ENCODE assay signal across 7 mouse cellular contexts in genomic region chr8:82743905-82744904, GRCm38 (mm10). TPM values are rescaled to one million over a fixed set of nuclear protein-coding genes. Genes with fewer than 3 reads are reported as not detected.
DNase-seq lines count a peak whose midpoint lies in the region; ATAC-seq and TF ChIP-seq lines count a peak whose summit lies in the region.

No protein-coding gene starts in this region.

- peak; percentile 77 for TF ChIP-seq CTCF in cerebellum, adult 2 months (IDR thresholded peaks at IDR 0.05; ENCODE audit: borderline replicate concordance, insufficient read depth, low read depth, low read length)
- peak; percentile 93 for TF ChIP-seq CTCF in left cerebral cortex, adult 2 months (IDR thresholded peaks at IDR 0.05)

- no peaks in the 10 kb centered on the region for H3K4me1 ChIP-seq in cerebellum, adult 2 months (ENCODE audit: control insufficient read depth, insufficient read depth, low read length)
- H3K4me1 ChIP-seq in midbrain, embryonic 11.5 days (ENCODE audit: control insufficient read depth, insufficient read depth, low read length), result no peaks in the 10 kb centered on the region

- H3K9ac ChIP-seq in midbrain, embryonic 11.5 days (ENCODE audit: low read length), result no peak overlapping the region

- no peaks in the 10 kb centered on the region for H3K36me3 ChIP-seq in midbrain, embryonic 11.5 days (ENCODE audit: control insufficient read depth, insufficient read depth, low read length)

- H3K4me2 ChIP-seq in midbrain, embryonic 11.5 days, result no peak overlapping the region

- no peaks in the 10 kb centered on the region for H3K9me3 ChIP-seq in midbrain, embryonic 11.5 days (ENCODE audit: control insufficient read depth, low read length)

- peak; percentile 55 for DNase-seq in WW6 (ENCODE audit: low read depth, low spot score)
- DNase-seq in cerebellum, adult 2 months, result peak; percentile 60 to 72
- peak; percentile 33 to 87 for DNase-seq in frontal cortex, adult 2 months (ENCODE audit: extremely low spot score in 1 of 2, low spot score in 1 of 2)
- DNase-seq in induced T-regulatory cell, adult 2 months (ENCODE audit: low read depth), result peak; percentile 75
- peak; percentile 68 to 69 for DNase-seq in left cerebral cortex, adult 2 months (ENCODE audit: extremely low spot score in 1 of 2, low spot score in 2 of 2)
- DNase-seq in midbrain, embryonic 11.5 days (ENCODE audit: low spot score, missing footprints), result peak; percentile 95
- DNase-seq in right cerebral cortex, postnatal 4 days, result peak; percentile 77

- 46% methylated on average over 10 of the region's 10 CpGs for WGBS in cerebellum, adult 2 months
- 50% methylated on average over 10 of the region's 10 CpGs for WGBS in midbrain, embryonic 11.5 days

- TF ChIP-seq POLR2A in cerebellum, adult 2 months (IDR thresholded peaks at IDR 0.05; ENCODE audit: borderline replicate concordance, insufficient read depth, low read length), result no peak

- ATAC-seq in midbrain, embryonic 11.5 days (ENCODE audit: low FRiP score), result peak; percentile 86

- no peaks in the 10 kb centered on the region for H3K27me3 ChIP-seq in cerebellum, adult 2 months (ENCODE audit: control insufficient read depth, insufficient read depth, low read length)
- no peaks in the 10 kb centered on the region for H3K27me3 ChIP-seq in midbrain, embryonic 11.5 days (ENCODE audit: control insufficient read depth, insufficient read depth, low read length)

- intact Hi-C loops in left cerebral cortex, adult 2 months (cut with DNase I), result loop anchor here (2.0 to 5.0 kb wide), 5 partner anchors 397 to 1732 kb away; partner anchors contain the start of gene Usp38

- no peak overlapping the region for H3K27ac ChIP-seq in cerebellum, adult 2 months (ENCODE audit: insufficient read depth, low read length)
- no peak overlapping the region for H3K27ac ChIP-seq in left cerebral cortex, adult 2 months
- H3K27ac ChIP-seq in midbrain, embryonic 11.5 days (ENCODE audit: low read depth, low read length), result no peak overlapping the region

- no peak overlapping the region for H3K4me3 ChIP-seq in cerebellum, adult 2 months (replicated peaks; ENCODE audit: insufficient read depth, low read depth, low read length)
- H3K4me3 ChIP-seq in left cerebral cortex, adult 2 months, result no peak overlapping the region
- no peak overlapping the region for H3K4me3 ChIP-seq in midbrain, embryonic 11.5 days (ENCODE audit: low read depth, low read length)

RNA-seq across cellular contexts. Expression of gene Zfp330, which starts 29.8 kb away (rescaled TPM):
- polyA plus RNA-seq in cerebellum, adult 2 months (2012; rRNA removed), result 41.1 and 42.0 TPM in 2 replicates
- polyA plus RNA-seq in frontal cortex, adult 2 months (2012; rRNA removed), result 41.2 and 47.4 TPM in 2 replicates
- 10 to 100 TPM; 32.9 to 35.7 TPM for total RNA-seq in left cerebral cortex, adult 2 months (2021)
- 83.2 and 86.9 TPM in 2 replicates for polyA plus RNA-seq in midbrain, embryonic 11.5 days (2014; fragmentation: Nextera tagmentation; extraction: Ambion mirVana)
